Mouse (Mus musculus) naive thymus-derived CD4-positive, alpha-beta T cell, adult 5 months (primary cell): ENCODE results near the gene Maf. TPM values are rescaled to one million over a fixed set of nuclear protein-coding genes. Genes with fewer than 3 reads are reported as not detected.

Experiments used
- polyA plus RNA-seq: library from polyadenylated mRNA; unstranded; fragments of 100-300 nt; shearing (Covaris generic); gene quantifications from one replicate; pipeline ENCODE4 v1.2.1, GENCODE M21; 2017

Maf gene
- 0.80 TPM for polyA plus RNA-seq

DNA sequence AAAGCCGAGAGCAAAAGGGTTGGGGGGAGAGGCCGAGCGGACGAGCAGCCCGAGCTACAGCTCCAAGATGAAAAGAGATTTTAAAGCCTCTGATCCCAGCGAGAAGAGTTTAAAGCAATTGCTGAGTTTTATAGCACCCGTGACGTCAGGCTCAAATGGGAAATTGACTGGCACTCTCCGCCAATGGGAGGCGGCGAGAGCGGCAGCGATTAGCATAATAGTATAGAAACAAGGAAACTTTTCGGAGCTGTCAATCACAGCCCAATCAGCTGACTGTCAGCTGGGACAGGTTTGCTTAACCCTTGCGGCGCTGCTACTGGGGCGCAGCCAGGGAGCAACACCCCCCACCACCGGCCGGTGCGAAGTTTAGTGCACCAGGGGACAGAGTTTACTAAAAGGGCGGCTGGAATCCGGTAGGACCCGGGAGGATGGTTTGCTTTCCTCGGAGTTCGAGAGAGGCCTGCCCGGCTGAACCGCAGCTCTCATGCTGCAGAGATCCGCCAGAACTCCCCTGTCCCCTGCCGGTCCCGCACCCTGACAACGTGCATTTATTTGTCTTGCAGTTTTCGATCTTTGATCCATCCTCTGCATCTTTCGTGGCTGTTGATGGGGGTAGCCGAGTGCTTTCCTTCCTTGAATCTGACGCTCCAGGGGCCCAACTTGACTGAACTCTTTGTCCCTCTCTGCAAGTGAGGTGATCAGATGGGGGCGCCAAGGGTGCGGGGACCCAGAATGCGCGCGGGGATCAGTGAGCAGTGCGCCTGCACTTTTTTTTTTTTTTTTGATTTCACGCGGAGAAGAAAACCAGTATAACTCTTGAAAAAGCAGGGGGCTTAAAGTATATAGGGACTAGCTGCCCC lies at the start of gene Maf:
Maf (minus strand) TSS at position 64 of the 860 bp plus-strand sequence.

